Mouse (Mus musculus): Measurements from ENCODE around the gene Pms1.

- TF ChIP-seq TAL1 (IDR thresholded peaks at IDR 0.05; ENCODE audit: low read length) (no peak), GATA1 (IDR thresholded peaks at IDR 0.05; ENCODE audit: low read length) (no peak)
Measured at GRCm38 (mm10) chr1:53201630-53202199, 95.1 kb downstream of the Pms1 start.
